Mouse (Mus musculus) lung, postnatal 10 days (tissue): ENCODE data around the gene Lrr1.

ENCODE experiments used
- DNase-seq: peaks from one replicate; pipeline ENCODE4 v3.0.0; 2021

Gene Lrr1

GRCm38 (mm10) chr12:69204052-69204833 is 35.6 kb downstream of the Lrr1 start, which contains the start of gene Gm49384:
Gm49384 (minus strand) TSS chr12:69204267.
- DNase-seq, result no peak

- DNase-seq, result no peak
Observed at GRCm38 (mm10) chr12:69207396-69207795, 38.8 kb downstream of the Lrr1 start.

GRCm38 (mm10) chr12:69207926-69208325 is 39.3 kb downstream of the Lrr1 start:
- DNase-seq, result no peak

GRCm38 (mm10) chr12:69208520-69208919 is 39.9 kb downstream of the Lrr1 start:
- DNase-seq, result no peak

GRCm38 (mm10) chr12:69210056-69210979 is 41.7 kb downstream of the Lrr1 start:
- no peak for DNase-seq

- peak; percentile 32 for DNase-seq
Observed at GRCm38 (mm10) chr12:69211057-69211456, 42.4 kb downstream of the Lrr1 start.

GRCm38 (mm10) chr12:69213186-69213777 is 44.7 kb downstream of the Lrr1 start:
- no peak for DNase-seq

GRCm38 (mm10) chr12:69214393-69214792 is 45.8 kb downstream of the Lrr1 start:
- DNase-seq, result no peak

- DNase-seq, result peak; percentile 79
Observed at GRCm38 (mm10) chr12:69215000-69215785, 46.6 kb downstream of the Lrr1 start.

GRCm38 (mm10) chr12:69216587-69216986 is 48.0 kb downstream of the Lrr1 start:
- no peak for DNase-seq

GRCm38 (mm10) chr12:69220613-69221277 is 52.1 kb downstream of the Lrr1 start:
- DNase-seq, result no peak

GRCm38 (mm10) chr12:69227776-69228466 is 59.3 kb downstream of the Lrr1 start, which contains the start of gene Pole2:
Pole2 (minus strand) TSS chr12:69228195.
- peak; percentile 95 for DNase-seq
